Mouse (Mus musculus) ES-E14 (cell line): ENCODE data around the gene Ppp1r9a.

Experiments used
- HCFC1 ChIP-seq: IDR thresholded peaks from 2 replicates; pipeline ENCODE4 v1.6.1; 2012; ENCODE audit warnings: low read length, inconsistent platforms, borderline replicate concordance; ENCODE audit not compliant: insufficient read depth
- MAFK ChIP-seq: IDR thresholded peaks from 2 replicates; pipeline ENCODE4 v1.6.1; 2014; ENCODE audit warnings: mild to moderate bottlenecking, low read depth, low read length, inconsistent platforms; ENCODE audit not compliant: insufficient read depth
- ZNF384 ChIP-seq: IDR thresholded peaks from 2 replicates; pipeline ENCODE4 v1.6.1; 2012; ENCODE audit warnings: low read depth, low read length, inconsistent platforms

DNA sequence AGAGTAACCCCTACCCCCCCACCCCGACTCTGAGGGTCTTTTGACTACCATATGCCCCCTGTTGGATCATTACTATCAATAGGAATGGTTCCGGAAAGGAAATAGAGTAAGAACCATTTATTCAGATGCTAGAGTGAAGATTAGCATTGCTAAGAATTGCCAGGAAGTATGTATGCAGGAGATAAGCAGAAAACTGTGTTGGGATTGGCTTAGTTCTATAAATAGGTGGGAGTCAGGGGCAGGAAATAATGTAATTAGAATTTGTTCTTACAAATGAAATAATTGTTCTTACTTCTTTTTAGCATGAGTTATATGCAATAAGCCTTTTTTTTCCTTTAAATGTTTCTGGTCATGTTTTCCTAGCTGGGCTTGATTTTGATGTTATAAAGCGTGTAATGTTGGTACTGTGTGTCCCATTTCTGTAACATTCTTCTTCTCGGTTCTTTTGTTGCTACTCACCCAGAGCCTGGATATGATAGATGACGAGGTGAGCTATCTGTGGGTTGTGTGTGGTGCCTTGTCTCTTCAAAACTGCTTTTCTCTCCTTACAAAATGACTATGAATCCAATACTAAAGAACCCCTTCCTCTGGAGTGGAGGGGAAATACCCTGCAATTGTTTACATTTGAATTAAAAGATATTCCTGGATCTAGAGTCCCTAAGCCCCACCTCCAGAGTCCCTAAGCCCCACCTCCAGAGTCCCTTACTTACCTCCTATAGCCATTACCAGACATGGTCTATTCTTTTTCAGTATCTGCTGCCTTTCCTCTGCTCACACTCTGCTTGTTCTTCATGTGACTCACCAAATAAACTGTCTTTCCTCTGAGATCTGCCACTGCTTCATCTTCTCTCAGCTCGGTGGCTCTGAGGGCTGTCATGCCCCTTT, 254.1 kb downstream of the Ppp1r9a start:
- TF ChIP-seq HCFC1: no peak
- TF ChIP-seq MAFK: no peak
- no peak for TF ChIP-seq ZNF384
